Mouse (Mus musculus): ENCODE results near the gene Tmub1.
"Not testable (repeated sequence)": the region's sequence is repeated elsewhere in the genome, so short reads cannot be mapped to it uniquely, and the experiment has no call there.

Tmub1 gene

DNA sequence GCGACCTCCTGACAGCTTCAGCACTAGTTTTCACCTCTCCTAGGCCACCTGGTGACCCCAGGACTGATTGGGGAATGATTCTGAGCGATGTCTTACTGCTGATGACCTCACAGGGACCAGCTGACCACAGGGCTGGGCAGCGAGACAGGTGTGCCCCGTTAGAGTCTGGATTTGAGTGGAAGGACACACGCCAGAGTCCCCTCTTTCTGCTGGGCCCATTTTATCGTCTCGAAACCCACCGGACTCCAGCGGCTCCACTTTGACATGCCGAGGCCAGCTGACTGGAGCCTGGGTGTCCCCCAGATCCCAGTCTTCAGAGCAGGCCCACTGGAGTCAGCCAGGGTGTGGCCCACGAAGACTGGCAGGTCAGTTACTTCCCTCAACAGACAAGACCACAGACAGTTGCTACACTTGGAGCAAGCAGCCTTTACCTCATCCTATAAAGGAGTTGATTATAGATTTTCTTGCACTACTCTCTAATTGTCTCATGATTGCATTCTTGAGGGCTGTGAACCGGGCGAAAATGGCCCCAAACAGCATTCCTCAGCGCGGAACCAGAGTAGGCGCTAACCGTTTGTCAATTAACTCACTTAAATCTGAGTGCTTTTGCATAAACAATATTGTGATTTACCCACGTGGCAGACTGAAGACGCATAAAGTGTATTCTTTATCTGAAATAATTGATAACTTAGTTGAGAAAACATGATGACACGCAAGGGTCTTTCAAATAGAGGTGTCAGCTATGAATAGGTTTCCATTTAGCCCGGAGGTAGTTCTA is 23.5 kb downstream of the Tmub1 start:
- DNase-seq (ENCODE audit: low spot score in 2 of 2), result no peak

DNA sequence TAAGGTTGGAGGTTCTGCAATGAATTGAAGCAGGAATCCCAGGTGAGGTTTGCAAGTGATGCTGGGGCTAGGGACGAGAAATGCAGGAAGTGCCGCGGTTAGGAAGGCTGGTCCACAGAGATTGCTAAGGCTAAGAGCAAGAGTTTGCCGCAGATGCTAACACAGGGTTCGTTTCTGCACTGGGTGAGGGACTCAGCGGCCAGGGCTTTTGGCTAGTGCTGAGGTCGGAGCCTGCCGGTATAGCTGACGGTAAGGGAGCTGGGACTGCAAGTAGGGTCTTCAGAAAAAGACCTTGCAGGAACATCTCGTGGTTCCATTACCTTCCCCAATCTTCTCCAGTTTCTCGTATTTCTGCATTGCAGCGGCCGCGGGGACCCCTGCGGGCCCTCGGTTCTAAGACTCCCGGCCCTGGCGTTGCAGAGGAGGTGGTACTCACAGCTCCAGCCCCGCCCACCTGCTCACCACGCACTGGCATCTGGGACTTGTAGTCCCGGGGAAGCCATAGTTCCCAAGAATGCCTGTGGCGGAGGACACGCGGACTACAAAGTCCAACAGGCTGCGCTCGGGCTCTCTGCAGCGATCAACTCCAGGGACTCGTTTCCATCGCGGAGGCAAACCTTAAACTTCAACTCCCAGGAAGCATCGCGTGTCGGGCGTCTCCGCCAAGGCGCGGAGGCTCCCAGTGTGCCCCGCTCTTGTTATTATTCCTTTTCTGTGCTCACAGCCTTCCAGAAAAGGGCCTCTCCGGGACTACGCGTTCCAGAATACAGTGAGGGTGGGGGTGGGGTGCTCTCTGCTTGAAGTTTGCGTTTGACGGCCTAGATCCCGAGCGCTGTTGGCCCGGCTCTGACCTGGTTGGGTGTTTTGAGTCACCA is 24.3 kb downstream of the Tmub1 start, which contains the start of the genes Cdk5 and Slc4a2:
TSS of gene Cdk5 (minus strand) at position 402 of the 875 bp plus-strand sequence.
TSS of gene Slc4a2 (plus strand) at position 709 of the 875 bp plus-strand sequence.
- peak; percentile 100 for DNase-seq (ENCODE audit: low spot score in 2 of 2)

DNA sequence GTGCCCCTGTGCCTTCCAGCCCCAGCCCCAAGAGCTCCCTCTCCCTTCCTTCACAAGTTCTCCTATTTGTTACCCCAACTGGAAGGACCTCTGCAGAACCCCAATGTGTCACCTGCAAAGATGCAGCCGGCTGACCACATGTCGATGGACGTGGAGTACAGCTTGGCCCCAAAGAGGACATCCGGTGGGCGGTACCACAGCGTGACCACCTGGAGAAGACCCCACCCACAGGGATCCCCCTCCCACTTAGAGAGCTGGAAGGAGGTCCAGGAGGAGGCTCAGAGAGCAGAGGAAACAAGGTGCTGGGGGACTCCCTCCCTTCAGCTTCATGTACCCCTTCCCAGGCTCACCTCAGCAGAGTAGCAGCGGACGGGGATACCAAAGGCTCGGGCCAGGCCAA is 27.3 kb downstream of the Tmub1 start:
- DNase-seq (ENCODE audit: low spot score in 2 of 2), result no peak

DNA sequence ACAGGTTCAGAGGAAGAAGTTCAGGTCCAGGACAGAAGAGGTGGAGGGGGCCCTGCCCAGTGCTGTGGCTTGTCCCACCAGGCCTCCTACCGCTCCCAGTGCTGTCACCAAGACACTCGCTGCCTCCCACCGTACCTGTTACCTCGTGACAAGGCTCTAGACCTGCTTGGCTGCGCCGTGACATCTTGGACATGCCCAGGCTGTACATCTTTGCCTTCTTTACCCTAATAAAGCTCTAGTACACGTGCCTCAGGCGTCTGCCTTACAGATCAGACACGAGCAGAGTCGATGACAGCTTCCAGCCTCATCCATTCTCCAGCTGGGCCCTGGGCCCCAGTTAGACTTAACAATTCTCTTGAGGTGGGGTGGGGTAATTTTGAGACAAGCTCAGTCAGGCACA is 30.1 kb downstream of the Tmub1 start:
- no peak for DNase-seq (ENCODE audit: low spot score in 2 of 2)

DNA sequence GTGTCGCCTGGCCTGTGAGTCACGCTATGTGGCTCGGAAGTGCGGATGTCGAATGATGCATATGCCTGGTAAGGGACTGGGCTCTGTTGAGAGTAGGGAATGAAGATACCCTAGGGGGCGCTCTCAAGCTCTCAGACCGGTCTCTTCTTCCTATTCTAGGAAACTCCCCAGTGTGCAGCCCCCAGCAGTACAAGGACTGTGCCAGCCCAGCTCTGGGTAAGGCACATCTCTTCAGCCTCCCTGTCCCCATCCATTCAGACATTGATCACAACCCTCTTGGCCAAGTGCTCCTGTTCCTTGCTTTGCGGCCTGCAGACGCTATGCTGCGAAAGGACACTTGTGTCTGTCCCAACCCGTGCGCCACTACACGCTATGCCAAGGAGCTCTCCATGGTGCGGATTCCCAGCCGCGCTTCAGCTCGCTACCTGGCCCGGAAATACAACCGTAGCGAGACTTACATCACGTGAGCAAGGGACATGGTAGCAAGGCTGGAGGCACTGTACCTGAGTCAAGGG is 31.4 kb downstream of the Tmub1 start:
- DNase-seq (ENCODE audit: low spot score in 2 of 2), result peak; percentile 74 to 80

DNA sequence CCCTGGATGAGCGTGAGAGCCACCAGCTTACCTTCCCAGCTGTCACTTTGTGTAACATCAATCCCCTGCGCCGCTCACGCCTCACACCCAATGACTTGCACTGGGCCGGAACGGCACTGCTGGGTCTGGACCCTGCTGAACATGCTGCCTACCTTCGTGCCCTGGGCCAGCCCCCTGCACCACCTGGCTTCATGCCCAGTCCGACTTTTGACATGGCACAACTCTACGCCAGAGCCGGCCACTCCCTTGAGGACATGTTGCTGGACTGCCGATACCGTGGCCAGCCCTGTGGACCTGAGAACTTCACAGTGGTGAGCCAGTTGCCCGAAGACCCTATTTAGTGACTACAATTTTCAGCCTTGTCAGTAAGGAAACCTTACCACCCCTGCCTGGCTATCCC is 33.7 kb downstream of the Tmub1 start:
- DNase-seq (ENCODE audit: low spot score in 2 of 2), result no peak

DNA sequence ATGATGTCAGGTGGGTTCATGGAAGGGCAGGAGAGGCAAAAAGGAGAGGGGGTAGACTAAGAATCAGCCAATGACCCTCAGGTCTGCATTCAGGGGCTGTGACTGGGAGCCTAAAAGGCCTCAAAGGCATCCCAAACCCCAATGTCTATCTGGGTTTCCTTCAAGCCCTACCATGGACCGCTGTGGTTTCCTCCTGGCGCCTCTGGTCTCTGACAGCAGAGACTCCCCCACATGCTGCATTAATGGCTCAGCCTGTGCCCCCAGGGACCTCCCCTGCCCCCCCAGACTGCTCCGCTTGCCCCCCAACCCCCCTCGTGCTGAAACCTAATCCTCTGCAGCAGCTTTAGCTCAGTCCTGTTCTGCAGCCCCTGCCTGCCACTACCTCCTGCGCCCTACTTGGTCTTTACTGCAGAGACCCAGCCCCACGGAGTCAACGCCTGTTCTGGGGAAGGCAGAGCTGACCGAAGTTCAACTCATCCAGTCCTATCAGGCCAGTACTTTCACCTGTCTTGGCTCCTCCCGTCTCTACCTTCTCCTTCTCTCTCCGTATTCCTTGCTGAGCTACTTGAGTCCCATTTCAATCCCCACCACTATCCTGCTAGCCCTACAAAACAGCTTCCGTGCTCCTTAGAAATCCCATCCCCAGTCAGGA is 34.5 kb downstream of the Tmub1 start, which contains the start of gene Asic3:
TSS of gene Asic3 (plus strand) at position 351 of the 652 bp plus-strand sequence.
- DNase-seq (ENCODE audit: low spot score in 2 of 2), result no peak

DNA sequence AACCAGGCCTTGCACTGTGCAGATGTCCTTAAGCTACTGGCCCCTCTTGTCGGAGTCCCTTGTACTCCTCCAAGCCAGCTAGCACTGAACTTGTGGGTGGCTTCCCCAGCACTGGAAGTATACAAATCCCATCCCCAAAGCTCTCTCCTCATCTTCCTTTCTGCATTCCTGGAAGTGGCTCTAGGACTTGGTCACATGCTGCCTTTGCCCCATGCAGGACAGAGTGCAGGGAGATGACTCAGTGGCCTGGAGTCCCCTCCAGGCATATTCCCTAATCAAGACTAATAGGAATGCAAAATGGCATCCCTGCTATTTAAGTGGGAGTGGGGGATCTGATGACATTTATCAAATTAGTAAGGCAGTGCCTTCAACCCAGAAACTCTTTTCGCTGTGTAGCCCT is 35.6 kb downstream of the Tmub1 start:
- DNase-seq (ENCODE audit: low spot score in 2 of 2), result no peak

DNA sequence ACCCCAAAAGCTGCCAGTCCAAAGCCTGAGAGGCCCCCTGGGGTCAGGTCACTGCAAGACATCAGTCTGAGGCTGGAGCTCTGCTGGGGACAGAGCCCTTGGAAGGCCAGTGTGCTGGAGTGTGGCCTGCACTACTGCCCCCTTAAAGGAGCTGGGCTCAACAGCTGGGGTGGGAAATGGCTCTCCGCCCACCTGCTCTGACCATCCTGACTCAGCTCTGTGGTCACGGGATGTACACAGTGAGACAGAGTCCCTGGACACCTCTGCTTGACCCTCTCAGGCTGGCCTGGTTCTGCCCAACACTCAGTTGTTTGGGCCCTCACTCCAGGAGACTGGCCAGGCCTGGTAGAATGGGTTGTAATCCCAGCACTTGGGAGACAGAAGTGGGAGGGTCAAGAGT is 38.2 kb downstream of the Tmub1 start:
- DNase-seq (ENCODE audit: low spot score in 2 of 2), result no peak

DNA sequence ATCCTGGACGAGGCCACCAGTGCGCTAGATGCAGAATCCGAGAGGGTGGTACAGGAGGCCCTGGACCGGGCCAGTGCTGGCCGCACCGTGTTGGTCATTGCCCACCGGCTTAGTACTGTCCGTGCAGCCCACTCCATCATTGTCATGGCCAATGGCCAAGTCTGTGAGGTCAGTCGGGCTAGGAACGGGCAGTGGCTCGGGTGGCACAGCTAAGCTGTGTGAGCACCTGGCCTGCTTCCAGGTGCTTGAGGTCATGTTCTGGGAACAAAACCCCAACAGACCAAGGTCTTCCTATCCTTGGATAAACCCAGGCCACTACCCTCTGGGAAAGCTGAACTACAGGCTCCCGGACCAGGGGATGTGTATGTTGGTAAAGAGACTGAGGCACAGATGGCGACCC is 39.0 kb downstream of the Tmub1 start:
- DNase-seq (ENCODE audit: low spot score in 2 of 2), result no peak

DNA sequence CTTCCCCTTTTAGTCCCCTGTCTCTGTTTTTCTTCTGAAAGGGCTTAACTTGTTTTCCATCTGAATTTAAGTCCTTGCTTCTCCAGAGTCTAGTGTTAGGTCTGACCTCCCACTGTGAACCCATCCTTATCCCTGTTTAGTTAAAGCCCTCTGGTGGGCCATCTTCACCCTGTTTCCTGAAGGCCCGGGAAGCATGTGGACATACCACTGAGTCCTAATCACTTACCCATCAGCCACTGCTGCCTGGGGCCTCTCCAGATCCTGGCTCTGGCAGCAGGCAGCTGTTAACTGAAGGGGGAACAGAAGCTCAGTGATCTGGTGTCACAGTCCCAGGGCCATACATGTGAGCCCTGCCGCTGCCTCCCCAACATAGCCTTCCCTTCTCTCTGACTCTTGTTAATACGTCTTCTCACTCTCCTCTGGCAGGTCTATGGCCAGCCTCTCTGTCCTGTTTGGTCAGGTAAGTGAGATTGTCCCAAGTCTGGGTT is 42.2 kb downstream of the Tmub1 start:
- DNase-seq (ENCODE audit: low spot score in 2 of 2), result no peak

DNA sequence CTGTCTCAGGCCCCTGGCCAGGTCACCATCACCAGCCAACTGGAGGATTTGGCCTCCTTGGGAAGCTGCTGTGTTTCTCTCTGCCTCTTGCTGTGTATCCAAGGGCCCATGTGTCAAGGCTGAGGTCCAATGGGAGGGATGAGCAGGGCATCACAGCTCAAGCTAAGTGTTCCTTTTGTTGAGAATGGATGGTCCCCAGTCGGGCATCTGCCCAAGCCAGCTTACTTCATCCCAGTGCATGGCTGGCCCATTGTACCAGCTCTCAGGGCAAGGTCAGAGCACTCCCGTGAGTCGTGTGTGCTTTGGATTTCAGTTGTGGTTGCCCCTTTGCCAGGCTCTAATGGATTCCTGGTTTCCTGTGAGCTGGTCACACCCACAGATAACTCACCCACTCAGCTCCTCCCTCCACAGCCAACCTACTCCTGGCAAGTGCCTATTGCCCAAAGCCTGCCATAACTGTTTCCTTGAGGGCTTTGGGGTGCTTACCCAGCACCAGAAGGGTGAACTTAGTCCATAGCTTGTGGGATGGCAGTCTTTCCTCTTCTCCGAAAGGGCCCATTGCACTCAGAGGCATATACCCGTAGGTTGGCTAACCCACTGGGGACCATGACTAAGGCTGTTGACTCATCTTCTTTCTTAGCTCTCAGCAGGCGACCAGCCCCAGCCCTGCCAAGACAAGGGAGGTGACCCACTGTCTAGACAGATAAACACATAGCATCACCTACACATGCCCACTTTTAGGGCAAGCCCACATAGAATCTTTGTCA is 42.9 kb downstream of the Tmub1 start:
- no peak for DNase-seq (ENCODE audit: low spot score in 2 of 2)

DNA sequence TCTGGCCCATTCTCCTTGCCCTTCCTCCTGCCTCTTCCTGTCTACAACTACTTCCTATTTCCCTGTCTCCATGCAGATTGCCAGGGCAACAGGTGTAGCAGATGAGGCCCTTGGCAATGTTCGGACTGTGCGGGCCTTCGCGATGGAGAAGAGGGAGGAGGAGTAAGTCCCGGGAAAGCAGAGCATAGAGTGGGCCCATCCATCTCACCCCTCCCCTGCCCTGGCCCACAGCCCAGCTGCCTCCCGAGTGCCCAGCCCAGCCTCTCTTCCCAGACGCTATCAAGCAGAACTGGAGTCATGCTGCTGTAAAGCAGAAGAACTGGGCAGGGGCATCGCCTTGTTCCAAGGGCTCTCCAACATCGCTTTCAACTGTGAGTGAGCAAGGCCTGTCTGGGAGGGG is 45.7 kb downstream of the Tmub1 start:
- DNase-seq (ENCODE audit: low spot score in 2 of 2), result no peak

DNA sequence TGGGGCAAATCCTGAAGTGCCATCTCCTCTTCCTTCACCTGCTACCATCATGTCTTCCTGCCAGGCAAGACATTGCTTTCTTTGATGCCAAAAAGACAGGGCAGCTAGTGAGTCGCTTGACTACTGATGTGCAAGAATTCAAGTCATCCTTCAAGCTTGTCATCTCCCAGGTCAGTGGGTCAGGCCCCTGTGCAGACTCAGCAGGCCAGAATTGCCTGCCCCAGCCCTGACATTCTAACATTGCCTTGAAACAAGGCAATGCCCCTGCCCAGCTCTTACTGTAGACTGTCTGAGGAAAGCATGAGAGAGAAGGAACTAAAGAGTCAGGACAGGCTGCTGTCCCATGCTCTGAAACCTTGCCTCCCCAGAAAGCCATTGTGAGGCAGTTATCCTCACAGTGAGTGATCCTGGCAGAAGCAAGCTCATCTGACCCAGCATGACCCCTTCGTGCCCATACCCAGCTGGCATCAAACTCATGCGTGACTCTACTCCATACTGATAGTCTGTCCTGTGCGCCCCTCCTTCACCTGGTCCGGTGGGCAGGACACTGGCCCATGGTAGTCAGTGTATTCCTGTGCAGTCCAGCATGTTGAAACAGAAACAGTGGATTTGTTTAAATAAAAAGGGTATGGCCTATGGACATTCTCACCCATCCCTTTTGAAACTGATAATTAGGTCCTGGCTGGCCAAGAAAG is 46.6 kb downstream of the Tmub1 start:
- no peak for DNase-seq (ENCODE audit: low spot score in 2 of 2)

DNA sequence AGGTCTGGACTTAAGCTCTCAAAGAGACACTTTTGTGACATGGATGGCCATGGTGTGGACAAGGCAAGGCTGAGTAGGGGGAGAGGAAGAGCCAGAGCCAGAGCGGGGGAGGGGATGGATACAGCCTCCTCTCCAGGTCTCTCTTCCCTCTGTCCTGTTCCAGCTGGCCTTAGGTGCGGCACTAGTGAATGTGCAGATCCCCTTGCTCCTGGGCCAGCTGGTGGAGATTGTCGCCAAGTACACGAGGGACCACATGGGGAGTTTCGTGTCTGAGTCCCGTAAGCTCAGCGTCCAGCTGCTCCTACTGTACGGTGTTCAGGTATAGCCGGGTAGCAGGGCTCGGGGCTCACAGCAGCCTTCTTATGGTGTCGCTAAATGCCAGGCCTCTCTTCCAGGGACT is 47.3 kb downstream of the Tmub1 start:
- DNase-seq (ENCODE audit: low spot score in 2 of 2), result no peak

DNA sequence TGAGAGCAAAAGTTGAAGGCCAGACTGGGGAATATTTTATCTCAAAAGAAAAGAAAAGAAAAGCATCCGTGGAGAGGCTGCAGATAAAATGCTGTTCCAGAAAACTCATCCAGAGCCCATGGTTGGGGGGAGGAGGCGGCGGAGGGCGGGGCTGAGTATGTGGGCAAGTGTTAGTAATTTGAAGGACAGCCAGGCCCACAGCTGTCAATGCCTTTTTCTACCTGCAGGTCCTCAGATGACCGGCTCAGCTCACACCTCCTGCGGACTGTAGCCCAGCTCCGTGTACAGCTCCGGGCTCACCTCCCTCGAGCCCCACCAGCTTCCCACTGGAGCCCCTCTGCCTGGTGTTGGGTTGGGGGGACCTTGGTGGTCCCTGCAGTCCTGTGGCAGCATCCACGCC is 48.0 kb downstream of the Tmub1 start:
- no peak for DNase-seq (ENCODE audit: low spot score in 2 of 2)

DNA sequence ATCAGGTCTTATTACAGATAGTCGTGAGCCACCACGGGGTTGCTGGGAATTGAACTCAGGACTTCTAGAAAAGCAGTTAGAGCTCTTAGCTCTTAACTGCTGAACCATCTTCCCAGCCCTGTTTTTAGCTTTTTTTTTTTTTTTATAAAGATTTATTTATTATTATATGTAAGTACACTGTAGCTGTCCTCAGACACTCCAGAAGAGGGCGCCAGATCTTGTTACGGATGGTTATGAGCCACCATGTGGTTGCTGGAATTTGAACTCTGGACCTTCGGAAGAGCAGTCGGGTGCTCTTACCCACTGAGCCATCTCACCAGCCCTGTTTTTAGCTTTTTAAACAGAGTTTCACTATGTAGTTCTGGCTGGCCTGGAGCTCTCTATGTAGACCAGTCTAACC is 51.4 kb downstream of the Tmub1 start:
- DNase-seq (ENCODE audit: low spot score in 2 of 2), result not testable (repeated sequence)

Measured in right cerebral cortex, postnatal 10 days (tissue).